Mouse (Mus musculus) ovary, postnatal 36 days (tissue): Measurements from ENCODE around the gene Rbm18.
"Not testable (repeated sequence)": the region's sequence is repeated elsewhere in the genome, so short reads cannot be mapped to it uniquely, and the experiment has no call there.

Experiments
- DNase-seq: peaks from one replicate; pipeline ENCODE4 v3.0.0; 2022; ENCODE audit warnings: low spot score, mixed read lengths

Rbm18 gene

GRCm38 (mm10) chr2:36136300-36136941 is at the start of gene Rbm18, which contains the start of gene Mrrf:
Gene Rbm18 (minus strand): TSS chr2:36136773.
Gene Mrrf (plus strand): TSS chr2:36136389.
- peak; percentile 91 for DNase-seq

GRCm38 (mm10) chr2:36184876-36185275 is 48.3 kb upstream of the Rbm18 start:
- no peak for DNase-seq

- DNase-seq: no peak
Observed at GRCm38 (mm10) chr2:36184192-36184591, 47.6 kb upstream of the Rbm18 start.

- no peak for DNase-seq
Observed at GRCm38 (mm10) chr2:36183278-36183677, 46.7 kb upstream of the Rbm18 start.

- DNase-seq: not testable (repeated sequence)
Observed at GRCm38 (mm10) chr2:36181587-36182368, 45.2 kb upstream of the Rbm18 start.

GRCm38 (mm10) chr2:36179487-36179886 is 42.9 kb upstream of the Rbm18 start:
- no peak for DNase-seq

- no peak for DNase-seq
Observed at GRCm38 (mm10) chr2:36172574-36172973, 36.0 kb upstream of the Rbm18 start.

- no peak for DNase-seq
Observed at GRCm38 (mm10) chr2:36172136-36172535, 35.6 kb upstream of the Rbm18 start.

- DNase-seq: no peak
Observed at GRCm38 (mm10) chr2:36169176-36169575, 32.6 kb upstream of the Rbm18 start.

GRCm38 (mm10) chr2:36167990-36168618 is 31.5 kb upstream of the Rbm18 start:
- DNase-seq: no peak

GRCm38 (mm10) chr2:36159336-36159735 is 22.8 kb upstream of the Rbm18 start:
- DNase-seq: no peak

GRCm38 (mm10) chr2:36157461-36157860 is 20.9 kb upstream of the Rbm18 start:
- DNase-seq: no peak

- DNase-seq: not testable (repeated sequence)
Observed at GRCm38 (mm10) chr2:36152401-36152800, 15.8 kb upstream of the Rbm18 start.

- no peak for DNase-seq
Observed at GRCm38 (mm10) chr2:36148876-36149365, 12.3 kb upstream of the Rbm18 start.

- DNase-seq: no peak
Observed at GRCm38 (mm10) chr2:36139096-36139495, 2.5 kb upstream of the Rbm18 start.

- no peak for DNase-seq
Observed at GRCm38 (mm10) chr2:36135887-36136286, 686 bp downstream of the Rbm18 start.

GRCm38 (mm10) chr2:36129051-36129450 is 7.5 kb downstream of the Rbm18 start:
- DNase-seq: no peak

- DNase-seq: no peak
Observed at GRCm38 (mm10) chr2:36127973-36128372, 8.6 kb downstream of the Rbm18 start.

GRCm38 (mm10) chr2:36126795-36127429 is 9.7 kb downstream of the Rbm18 start:
- no peak for DNase-seq

- no peak for DNase-seq
Observed at GRCm38 (mm10) chr2:36112632-36113031, 23.9 kb downstream of the Rbm18 start.

GRCm38 (mm10) chr2:36108615-36109014 is 28.0 kb downstream of the Rbm18 start:
- DNase-seq: no peak
